Mouse (Mus musculus): ENCODE results near the gene Zbtb5.
"Not testable (repeated sequence)": the region's sequence is repeated elsewhere in the genome, so short reads cannot be mapped to it uniquely, and the experiment has no call there.

Zbtb5 gene

DNA sequence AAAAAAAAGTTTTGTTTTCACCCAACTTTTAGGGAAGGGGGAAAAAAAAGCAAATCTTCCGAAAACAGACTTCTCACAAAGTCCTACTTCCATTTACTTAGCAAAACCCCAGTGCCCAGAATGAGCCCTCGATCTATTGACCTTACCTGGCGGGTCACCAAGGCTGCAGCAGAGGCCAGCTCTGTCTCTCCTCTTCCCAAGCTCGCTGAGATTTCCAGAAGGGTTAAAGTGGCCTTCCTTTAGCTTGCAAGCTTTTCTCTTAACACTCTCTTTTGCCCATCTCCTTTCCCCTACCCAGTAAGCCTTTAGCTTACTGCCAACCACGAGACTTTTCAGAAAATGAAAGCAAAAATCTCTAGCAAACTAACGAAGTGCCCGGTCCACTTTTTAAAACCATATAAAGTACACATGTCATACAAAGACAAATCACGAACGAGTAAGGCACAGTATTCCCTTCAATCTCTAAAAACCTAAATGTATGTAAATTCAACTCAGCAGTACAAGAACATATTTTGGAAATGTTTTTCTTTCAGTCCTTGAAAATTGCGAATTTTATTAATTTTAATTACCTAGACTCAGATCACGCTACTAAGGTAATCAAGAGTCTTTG, 1.3 kb downstream of the Zbtb5 start:
- no peak for DNase-seq (ENCODE audit: low spot score)

DNA sequence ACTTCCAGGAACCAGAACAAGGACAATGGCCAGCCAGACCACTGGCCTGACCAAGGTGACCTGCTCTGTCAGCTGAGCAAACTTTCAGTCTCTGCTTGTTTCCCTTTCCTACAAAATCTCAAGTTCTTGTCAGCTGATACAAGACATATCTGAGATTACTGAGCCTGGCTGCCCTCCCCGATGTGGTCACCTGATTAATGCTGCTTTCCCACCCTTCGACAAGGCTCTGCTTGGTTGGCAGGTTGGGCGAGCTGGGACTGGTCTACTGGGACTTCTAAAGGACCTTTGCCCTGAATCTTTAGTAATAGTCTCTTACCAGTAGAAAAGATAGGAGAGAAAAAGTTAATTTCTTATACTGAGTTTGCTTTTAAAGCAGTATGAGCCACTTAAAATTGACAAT, 6.8 kb downstream of the Zbtb5 start:
- DNase-seq (ENCODE audit: low spot score), result no peak

DNA sequence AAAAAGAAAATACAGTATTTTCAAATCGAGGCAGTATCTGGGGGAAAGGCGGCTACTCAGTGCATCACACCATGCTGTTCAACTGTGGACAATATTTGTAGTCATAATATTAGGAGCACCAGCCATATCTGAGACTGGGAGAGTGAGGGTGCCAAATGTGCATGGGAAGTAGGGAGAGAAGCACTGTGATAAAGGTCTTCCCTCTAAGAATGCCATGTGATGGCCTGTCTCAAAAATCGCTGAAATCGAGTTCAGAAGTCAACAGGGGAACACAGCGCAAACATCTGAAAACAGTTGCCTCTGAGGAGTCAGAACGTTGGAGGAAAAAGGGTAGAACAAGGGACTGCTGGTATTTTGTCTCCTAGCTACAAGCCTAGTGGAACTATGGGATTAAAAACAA, 12.2 kb downstream of the Zbtb5 start:
- no peak for DNase-seq (ENCODE audit: low spot score)

DNA sequence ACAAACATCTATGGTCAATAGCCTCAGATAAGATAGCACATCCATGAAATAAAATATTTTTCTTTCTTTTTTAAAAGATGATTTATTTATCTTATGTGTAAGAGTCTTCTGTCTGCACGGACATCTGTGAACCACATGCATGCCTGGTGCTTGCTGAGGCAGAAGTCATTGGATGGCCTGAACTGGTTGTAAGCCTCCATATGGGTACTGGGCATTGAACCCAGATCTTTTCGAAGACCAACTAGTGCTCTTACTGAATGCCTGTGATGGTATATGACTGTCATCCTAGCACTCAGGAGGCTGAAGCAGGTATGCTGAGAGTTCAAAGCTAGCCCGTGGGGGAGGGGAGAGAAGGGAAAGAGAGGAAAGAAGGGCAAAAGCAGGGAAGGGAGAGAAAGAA, 14.1 kb downstream of the Zbtb5 start:
- DNase-seq (ENCODE audit: low spot score), result no peak

DNA sequence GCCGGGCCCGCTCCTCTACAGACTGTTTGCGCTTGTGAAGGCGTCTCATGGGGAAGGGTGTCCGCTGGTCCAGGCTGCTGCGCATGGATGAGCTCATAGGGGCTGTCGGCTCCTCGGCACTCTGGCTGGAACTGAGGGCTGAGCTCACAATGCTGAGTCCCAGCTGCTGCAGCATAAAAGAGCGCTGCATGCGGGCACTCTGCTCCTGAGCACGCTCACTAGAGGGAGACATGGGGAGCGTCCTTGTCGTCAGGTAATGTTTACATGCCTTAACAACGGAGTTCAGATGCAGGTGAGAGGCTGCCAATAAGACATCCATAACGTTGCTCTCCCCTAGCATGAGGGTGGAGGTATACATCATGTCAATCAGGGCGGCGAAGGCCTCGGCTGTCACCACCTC, 17.4 kb downstream of the Zbtb5 start:
- DNase-seq (ENCODE audit: low spot score), result no peak

DNA sequence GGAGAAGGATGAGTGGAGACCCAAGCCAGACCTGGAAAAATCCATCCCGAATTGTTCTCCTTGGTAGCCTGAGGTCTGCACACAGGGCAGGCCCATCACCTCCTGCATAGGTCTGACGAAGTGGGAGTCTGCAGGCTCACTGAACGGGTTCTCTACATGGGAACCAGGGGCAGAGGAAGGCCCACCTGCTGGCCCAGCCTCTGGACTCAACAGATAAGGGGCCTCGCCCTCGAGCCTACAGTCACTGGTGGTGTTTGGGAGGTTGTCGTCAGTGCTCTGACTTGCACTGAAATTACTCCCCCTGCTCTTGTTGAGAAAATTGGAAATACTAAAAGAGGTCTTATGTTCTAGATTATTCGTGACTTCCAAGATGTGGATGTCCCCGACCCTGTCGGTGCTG, 18.4 kb downstream of the Zbtb5 start:
- DNase-seq (ENCODE audit: low spot score), result peak; percentile 40

DNA sequence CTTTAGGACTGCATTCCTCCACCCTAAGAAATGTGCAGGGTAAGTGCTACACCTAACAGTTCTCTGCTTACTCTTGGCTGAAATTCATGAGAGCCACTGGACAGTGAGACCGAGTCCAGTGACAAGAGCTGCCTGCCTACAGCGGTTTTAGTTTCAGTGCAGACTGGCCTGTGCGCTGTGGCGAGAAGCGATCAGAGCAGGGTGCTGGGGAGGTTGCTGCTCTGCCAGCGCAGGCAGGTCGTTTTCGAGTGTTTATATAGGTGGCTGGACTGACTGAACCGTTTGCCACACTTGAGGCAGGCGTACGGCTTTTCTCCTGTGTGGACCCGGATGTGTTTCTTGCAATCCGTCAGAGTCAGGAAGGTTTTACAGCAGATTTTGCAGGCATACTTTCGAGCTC, 19.0 kb downstream of the Zbtb5 start:
- DNase-seq (ENCODE audit: low spot score), result not testable (repeated sequence)

DNA sequence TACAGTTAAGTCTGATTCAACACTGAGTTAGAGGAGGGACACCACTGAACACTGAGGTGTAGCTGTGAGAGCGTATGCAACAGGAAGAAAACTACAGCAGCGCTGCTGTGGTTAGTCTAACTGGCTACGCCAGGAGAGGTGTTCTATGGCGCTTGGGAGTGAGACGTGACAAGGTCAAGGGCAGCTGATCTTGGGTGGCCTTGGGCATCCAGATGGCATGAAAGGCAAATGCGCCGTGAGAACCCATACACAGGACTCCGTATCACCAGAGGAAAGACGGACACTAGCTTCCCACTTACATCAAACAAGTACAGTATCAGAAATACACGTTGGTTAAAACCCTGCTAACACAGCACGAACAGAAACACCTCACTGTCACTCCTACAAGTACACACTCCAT, 19.9 kb downstream of the Zbtb5 start:
- not testable (repeated sequence) for DNase-seq (ENCODE audit: low spot score)

DNA sequence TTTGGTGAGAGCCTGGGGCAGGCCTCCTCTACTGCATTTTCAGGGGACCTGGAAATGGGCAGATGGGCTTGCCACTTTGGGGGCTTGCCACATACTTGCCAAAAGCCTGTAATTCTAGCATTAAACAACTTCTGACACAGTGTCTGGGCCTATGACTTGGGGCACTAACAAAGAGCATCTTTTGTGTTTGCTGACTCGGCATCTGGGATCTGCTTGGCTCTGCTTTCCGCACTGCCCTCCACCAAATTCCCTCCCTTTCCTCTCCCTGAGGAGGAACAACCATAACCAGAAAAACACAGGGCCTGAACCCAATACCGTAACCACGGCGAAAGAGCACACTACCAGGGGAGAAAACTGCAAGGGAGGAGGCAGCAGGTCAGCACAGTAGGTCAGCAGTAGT, 21.7 kb downstream of the Zbtb5 start:
- DNase-seq (ENCODE audit: low spot score), result no peak

DNA sequence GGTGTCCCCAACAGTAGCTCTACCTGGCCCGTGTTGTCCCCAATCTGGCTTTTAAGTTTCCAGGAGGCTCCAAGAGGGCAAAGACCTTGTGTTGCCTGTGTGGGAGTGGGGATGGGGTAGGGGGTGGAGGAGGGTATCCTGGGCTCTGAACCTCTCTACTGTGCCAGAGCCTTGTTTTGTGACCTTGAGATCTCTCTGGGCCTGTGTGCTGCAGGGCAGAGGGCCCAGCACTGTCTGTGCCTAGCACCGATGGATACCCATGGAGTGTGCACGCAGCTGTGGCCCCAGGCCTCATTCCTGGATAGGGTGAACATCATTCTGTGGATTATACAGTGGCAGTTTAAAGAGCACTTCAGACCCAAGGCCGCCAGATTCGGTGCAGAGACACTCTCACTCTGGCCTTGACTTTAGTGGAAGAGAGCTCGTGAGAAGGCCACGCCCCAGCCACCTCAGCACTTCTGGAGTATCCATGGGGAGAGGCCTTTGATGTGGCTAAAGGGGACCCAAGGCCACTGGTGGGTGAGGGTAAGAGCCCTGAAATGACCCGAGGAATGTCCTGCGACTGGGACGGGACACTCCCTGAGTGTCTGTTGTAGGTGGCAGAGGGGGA, 29.0 kb downstream of the Zbtb5 start:
- DNase-seq (ENCODE audit: low spot score), result no peak

DNA sequence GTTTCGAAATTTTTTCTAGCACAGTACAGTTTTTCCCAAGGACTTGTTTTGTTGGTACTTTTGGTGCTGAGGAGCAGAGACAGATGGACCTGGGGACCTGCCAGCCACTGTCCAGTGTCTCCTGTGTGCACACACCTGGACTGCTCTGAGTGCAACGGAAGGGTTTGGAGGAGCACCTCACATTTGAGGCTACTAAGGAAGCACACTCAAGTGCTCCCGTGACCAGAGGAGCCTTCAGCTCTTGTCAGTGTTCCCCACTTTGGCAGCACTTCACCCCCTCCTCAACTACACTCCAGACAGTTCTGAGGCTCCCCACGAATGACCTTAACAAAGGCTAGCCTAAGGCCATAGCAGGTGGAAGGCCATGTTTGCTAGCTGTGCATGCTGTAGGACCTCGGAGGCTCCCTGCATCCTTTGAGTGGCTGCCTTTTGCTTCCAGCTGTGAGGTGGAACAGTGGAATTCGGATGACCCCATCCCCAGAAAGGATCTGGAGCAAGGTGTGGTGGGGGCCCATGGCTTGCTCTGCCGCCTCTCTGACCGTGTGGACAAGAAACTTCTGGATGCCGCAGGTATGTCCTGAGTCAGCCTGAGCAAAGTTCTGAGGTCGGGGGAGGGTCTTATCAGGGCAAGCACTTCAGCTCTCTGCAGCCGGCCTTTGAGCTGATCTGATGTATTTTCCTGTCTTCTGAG, 29.6 kb downstream of the Zbtb5 start:
- DNase-seq (ENCODE audit: low spot score), result no peak

DNA sequence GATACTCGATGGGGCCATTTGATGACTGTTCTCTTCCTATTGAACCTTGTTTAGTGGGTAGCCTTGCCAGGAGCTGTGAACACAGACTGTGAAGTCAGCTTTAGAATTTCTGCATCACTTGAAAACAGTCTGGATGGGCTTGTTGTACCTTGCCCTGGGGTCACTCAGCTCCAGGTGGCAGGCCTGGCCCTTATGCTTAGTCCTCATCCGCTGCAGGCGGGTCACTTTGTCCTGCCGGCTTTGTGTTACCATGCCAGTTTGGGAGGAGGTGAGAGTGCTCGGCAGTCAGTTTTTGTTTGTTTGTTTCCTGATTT, 30.3 kb downstream of the Zbtb5 start:
- no peak for DNase-seq (ENCODE audit: low spot score)

DNA sequence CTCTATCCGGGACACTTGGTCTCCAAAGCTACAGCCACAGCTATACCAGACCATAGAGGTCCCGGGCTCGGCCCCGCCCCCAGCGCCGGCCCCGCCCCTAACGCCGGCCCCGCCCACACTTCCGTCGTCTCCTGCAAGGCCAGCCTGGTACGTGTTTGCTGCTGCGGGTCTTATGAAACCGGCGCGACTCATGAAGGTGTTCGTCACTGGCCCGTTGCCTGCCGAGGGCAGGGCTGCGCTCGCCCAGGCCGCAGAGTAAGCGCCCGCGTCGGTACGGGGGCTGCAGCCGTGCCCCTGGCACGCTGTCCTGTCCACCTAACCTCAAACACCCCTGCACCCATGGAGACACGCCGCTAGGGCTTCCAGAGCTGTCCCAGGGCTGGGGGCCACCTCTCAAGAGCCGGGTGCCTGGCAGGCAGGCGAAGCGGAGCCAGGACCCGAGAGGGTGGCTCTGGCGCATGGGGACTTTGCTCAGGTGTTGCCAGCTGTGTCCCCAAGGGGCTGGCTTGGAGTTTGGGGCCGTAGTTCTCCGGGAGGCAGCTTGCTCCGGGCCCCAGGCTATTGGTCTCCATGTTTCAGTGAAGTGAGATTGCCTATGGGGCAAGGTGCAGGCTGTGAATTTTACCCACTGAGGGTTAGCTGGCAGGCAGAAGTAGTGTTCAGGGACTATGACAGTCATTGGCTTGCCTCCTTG, 30.8 kb downstream of the Zbtb5 start, which contains the start of gene Grhpr:
Gene Grhpr (plus strand): TSS at position 116 of the 694 bp plus-strand sequence.
- DNase-seq (ENCODE audit: low spot score), result peak; percentile 80

DNA sequence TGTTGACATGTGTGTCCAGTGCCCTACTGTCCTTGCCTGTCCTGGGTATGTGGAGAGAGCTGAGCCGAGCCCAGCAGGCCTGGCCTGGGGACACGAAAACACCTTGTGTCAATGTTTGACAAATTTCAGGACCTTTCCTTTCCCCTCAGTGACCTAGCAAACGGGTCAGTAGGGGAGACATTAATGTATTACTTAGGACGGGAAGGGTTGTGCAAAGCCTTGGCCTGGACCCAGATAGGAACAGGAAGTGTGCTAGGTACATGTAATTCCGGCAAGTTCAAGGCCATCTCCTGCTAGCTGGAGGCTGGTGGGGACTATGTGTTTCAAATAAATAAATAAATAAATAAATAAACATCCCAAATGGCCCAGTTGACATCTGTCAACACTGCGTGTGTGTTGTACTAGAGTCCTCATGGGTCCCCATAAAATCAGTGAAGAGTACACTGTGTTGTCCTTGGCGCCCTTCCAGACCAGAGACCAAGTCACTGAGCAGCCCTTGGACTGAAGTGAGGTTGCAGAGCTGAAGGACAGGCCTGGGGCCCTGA, 32.3 kb downstream of the Zbtb5 start:
- DNase-seq (ENCODE audit: low spot score), result no peak

DNA sequence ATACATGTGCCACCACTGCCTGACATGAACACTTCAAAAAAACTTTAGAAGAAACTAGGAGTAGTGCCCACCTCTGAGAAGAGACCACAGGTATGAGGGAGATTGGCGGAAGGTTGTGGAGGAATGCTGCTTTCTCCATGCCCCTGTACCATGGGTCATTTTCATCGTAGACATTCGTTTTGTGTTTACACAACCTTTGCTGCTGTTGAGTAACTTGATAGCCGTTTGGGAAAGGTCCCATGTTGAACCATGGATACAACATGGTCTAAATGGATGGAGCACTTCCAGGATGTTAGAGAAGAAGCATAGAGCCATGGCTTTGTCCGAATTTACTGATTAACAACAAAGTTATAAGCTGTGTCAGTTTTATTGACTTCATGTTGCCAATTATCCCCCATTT, 34.0 kb downstream of the Zbtb5 start:
- no peak for DNase-seq (ENCODE audit: low spot score)

DNA sequence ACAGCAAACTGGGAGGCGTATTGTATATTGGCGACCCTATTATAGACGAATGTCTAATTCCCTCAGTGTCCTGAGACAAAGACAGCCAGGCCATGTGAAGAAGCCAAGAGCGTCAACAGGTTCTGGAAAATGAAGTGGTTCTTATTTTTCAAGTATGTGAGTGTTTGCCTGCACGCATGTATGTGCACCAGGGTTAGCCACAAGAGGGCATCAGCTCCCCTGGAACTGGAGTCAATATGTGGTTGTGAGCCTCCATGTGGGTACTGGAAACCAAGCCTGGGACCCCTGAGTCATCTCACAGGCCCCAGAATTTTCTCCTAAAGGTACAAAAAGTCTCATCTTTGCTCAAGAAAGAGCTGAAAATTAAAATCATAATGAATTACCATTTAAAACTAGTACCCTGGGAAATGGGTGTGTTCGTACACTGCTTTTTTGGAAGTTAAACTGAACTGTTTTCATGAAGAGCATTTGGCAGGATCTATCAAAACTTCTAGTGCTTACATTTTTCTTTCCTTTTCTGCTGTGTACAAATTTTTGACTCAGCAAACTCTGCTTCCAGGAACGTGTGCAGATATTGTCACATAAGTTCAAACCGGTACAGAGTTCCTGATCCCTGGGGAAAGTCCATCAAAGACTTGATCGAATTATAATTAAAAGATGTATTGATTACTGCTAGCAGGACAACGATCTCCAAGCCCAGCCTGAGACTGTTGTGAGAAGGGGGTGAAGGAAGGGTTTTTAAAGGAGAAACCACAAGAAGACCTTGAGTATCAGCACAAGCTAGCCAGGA, 35.1 kb downstream of the Zbtb5 start:
- no peak for DNase-seq (ENCODE audit: low spot score)

DNA sequence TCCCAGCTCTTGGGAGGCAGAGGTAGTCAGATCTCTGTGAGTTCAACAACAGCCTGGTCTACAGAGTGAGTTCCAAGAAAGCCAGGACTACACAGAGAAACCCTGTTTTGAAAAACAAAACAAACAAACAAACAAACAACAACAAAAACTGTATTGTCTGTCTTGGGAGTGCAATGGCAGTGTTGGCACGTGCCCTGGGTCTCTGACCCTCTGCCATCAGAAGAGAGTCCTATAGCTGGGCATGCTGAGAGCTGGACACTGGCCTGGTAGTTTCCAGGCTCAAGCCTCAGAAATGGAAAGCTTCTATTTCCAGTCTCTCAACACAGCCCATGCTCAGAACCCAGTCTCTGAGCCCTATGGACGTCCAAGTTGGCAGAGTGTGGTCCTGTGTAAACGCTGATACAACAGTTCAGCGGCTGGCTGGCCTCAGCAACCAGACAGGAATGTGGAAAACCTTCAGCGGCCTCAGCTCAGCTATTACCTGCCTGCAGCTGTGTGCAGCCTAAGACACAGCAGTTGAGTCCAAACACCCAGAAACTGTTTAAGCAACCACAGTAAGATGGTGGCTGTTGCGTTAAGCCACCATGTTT, 36.1 kb downstream of the Zbtb5 start:
- no peak for DNase-seq (ENCODE audit: low spot score)

DNA sequence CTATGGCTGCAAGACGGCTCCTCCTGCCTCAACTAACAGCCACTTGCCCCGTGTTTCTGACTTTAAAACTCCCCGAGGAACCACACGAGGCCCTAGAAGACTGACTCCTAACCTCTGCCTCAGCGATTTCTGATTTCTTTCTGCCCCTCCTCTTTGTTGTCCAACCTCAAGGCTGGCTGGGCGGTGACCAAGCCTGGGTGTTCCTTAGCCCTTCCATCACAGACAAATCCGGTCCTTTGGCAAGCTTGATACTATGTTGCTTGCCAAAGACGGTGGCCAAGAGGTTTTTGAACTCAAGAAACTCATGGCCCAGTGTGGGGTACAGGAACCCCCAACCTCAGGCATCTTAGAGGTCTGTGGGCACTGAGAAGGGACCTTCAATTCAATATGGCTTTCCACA, 37.9 kb downstream of the Zbtb5 start:
- no peak for DNase-seq (ENCODE audit: low spot score)

DNA sequence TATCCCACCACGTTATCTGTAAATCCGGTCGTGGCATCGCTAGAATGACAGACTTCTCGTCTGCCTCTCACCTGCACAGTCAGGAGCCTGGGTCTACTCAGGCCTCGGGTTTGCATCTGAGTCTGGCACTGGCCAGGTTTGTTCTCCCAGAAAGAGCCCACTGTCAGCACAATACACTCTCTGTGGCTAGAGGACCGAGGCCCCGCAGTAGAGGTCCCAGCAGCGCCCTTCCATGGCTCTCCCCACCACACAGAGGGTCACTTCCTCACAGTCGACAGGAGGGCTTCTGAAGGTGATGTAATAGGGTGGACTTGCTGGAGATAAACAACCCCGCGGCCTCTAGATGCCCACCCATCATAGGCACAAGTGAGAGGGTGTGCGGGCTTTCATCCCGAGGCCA, 38.3 kb downstream of the Zbtb5 start:
- no peak for DNase-seq (ENCODE audit: low spot score)

DNA sequence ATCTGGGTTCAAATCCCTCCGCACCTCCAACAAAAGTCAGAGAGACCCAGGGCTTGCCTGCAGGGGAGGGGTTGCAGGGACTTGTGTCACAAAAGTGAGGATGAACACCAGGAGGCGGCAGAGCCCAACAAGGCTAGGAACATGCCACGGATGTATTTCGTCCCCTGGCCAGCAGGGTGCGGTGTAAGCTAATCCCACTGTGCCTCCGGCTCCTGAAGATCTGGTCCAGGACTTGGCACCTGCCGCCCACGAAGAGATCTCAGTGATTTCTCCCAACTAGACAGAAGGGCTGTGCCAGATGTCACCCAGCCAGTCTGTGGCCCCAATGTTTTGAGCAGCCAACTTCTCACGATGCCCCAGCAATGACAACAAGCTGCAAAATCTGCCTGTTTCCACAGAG, 38.8 kb downstream of the Zbtb5 start:
- peak; percentile 80 for DNase-seq (ENCODE audit: low spot score)

DNA sequence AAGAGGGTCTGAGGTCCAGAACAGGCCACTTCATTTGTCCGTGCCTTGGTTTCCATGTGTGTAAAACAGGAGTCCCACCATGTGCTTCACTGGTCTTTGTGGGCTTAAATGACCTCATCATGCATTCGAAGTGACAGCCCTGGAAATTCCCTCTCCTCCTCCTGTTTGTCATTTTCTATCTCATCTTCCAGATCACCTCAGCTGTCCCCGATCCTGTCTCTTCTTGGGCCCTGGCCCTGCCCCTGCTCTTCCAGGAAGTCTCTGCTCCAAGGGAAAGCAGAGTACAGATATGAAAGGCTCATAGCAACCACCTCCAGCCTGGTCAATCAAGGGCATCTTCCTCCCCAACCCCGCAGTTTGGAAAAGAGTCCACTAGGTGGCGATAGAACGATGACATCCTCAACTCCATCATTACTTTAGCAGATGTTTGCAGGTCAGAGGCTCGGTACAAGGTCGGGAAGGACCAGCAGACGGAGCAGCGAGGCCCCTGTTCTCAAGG, 41.6 kb downstream of the Zbtb5 start:
- peak; percentile 43 for DNase-seq (ENCODE audit: low spot score)

DNA sequence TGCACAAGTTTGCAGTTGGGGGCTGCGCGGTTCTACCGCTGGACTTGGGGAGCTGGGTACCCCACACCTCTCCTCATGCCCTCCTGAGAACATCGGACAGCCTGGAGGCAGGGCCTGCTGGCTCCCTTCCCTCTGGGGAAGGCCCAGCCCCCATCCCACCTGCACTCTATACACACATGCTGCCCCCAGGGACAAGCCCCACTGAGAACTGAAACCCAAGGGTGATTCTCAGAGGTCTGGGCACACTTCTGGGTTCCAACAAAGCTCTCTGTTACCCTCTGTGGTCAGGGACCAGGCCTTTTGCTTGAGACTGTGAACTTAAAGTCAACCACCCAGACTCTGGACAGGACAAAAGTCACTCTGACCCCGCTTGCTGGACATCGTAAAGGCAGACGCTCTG, 42.2 kb downstream of the Zbtb5 start:
- DNase-seq (ENCODE audit: low spot score), result no peak

Data from spleen, adult 12 weeks (tissue).